Mouse (Mus musculus): ENCODE measurements at regions not wholly inside any gene's neighbourhood (a gene's known extent, or its start where the extent isn't known, plus 50 kb on each side); places are given as distances from the start of the nearest gene placed in this dataset.

DNA sequence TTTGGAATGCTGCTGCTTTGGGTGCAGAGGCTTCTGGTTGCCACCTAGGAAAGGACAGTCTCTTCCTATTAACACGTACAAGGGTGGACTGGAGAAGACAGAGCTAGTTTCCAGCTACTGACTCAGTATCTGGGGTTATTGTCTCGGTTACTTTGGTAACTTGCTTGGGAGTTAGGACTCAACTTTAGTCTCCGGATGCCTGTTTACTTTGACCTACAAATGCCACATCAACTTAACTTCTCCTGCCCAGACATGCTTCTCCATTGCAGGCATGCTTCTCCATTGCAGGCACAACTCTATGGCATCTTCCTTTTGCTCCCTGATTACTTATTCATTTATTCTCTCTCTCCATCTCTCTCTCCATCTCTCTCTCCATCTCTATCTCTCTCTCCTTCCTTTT is 184.6 kb upstream of the Camk1g start:
- DNase-seq, result no peak

DNA sequence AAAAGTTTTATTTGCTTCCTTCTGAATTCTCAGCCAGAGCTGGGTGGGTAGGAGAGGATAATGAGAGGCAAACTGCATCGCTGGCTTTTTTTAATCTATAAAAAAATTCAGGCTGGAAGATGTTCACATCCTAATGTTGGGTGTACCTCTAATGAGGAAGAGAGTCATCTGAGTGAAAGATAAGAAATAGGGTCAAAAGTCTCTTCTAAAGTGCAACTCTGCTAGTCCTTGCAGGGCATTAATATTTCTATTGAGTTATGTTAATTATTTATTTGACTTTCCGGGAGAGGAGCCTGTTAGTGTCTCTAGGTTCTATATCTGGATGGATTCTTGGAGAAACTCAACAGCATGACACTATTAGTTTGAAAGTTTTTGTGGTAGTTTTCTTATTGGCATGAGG is 182.2 kb upstream of the Camk1g start:
- DNase-seq, result no peak

DNA sequence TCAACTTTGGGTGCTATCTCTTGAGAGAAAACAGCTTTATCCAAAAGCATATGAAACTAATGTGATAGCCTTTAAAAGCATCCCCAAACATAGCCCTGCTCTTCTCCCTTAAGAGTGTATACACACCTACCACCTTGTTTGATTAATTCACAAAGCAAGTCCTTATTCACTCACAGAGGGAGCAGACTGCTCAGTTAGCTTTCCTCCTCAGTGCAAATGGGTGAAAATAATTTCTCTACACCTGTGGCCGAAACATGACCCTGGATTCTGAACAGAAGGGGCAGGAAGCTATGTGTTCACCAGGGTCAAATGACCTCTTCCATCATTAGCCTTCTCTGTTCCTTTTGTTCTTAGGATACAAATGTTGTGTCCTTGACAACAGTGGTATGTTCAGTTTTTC is 181.2 kb upstream of the Camk1g start:
- DNase-seq, result no peak

DNA sequence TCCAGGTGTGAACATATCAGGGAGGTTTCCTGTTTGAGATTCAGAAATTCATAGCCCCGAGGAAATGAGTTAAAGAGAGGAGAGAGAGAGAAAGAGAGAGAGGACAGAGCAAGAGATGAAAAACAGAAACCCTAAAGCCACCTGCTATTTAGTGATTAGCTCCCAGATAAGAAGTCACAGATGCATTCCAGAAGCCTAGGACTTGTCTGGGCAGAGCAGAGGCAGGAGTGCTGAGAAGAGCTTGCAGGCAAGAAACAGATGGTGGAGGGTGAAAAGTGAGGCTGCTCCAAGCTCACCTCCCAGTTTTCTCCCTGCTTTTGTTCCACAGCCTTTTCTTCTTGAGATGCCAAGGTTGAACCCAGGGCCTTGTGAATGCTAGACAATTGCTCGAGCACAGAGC is 180.7 kb upstream of the Camk1g start:
- DNase-seq, result no peak

DNA sequence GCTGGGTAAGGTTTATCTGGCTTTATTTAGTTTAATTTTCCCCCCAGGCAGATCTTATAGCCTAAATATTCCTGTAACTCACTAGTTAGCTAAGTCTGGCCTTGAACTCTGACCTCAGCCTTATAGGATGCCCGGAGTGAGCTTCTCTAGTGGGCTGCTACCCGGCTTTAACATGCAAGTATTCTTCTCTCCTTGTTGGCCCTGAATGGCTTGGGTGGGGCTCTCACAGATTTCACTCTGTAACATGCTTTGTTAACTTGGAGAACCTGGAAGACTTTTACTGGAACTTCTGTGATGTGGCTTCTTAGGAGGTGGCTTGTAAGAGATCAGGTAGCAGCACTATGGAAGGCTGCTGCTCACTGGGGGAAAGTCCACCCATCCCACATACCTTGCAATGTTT is 177.3 kb upstream of the Camk1g start:
- DNase-seq, result no peak

DNA sequence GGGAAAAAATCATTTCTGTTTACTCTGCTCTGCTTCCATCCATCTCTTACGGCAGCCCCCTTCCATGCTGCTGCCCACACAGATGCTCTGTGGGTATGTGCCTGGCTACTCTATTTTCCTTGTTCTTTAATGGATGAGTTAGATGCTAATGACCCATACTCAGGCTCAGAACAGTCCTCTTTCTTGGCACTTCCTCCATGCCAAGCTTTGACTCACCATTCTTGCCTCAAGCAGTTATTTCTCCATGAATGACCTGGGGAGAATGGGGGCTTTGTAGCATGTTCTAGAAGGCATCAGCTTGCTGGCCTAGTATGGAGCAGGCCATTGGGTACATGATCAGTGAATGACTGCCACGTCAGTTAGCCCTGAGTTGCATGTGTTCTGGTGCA is 175.9 kb upstream of the Camk1g start:
- no peak for DNase-seq

DNA sequence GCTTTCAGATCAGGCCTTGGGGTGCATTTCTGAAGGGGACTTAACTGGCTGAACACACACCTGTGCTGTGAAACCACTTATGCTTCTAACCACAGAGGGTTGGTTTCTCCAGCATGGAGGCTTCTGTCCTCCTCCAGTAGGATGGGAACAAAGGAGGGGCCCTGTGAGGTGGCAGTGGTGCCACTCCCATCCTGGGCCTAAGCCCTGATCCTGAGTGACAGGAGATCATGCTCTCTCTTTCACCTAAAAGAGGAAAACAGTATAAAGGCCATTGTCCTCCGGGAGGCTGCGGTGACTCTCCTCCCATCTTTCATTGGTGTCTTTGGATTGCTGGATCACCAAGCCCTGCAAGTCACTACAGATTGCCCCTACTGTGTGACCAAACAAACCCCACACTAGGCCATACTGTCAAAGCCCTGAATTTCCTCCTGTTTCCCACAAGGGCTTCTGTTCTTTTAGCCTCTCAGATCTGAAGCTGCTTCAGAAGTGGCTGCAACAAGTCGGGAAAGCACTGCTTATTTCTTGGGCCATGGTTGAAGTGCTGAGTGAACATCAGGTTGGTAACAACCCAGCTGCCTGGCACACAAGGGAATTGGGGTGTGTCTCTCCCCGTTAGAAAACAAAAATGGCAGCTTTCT is 175.4 kb upstream of the Camk1g start:
- no peak for DNase-seq

DNA sequence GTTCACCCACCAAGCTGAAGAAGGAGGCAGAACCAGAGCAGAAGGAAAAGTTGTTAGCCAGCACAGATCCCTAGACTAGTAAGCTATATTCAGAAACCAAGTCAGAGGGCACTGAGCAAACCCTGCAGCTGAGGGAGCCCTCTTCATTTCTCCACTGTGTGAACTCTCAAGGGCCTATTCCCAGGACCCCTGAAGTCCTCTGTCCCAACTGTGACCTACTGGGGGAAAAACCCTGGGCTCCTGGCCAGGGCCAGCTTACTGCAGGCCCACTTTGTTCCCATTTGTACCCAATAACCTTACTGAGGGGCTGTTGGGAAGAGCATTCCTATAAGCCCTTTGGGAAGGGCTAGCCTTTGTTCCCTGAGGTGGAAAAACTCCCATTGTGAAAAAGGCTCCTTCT is 174.7 kb upstream of the Camk1g start:
- no peak for DNase-seq

DNA sequence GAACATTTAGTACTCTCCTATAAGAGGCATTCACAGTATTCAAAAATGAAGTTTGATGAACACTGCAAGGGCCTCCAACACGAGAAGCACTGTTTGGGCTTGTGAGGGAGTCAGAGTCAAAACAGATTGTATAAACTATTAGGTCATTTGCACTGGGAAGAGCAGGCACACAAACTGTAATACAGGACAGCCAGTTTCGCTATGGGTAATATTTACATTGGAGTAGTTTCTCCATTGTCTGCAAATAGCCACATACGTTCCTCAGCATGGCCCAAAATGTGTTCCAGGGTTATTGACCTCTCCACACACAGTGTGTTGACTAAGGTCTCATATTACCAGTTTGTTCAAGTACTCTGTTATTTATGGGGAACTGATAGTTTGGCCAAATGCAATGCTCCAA is 173.7 kb upstream of the Camk1g start:
- DNase-seq, result no peak

DNA sequence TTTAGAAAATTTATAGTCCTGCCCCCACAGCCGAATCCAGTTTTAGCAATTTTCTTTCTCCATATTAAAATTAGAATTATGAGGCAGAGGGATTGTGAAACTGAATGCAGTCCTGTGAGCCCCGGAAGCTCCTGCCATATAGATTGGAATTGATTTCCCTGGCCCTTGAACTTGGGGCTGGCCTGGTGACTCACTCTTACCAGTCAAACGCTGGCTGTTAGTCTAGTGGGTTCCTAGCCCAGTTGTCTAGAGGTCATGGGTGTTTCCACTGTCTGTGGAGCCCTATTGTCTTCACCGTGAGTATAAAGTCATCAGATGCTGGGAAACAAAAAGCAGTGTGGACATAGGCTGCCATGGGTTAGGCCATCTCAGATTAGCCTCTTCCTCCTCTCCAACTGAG is 173.2 kb upstream of the Camk1g start:
- no peak for DNase-seq

DNA sequence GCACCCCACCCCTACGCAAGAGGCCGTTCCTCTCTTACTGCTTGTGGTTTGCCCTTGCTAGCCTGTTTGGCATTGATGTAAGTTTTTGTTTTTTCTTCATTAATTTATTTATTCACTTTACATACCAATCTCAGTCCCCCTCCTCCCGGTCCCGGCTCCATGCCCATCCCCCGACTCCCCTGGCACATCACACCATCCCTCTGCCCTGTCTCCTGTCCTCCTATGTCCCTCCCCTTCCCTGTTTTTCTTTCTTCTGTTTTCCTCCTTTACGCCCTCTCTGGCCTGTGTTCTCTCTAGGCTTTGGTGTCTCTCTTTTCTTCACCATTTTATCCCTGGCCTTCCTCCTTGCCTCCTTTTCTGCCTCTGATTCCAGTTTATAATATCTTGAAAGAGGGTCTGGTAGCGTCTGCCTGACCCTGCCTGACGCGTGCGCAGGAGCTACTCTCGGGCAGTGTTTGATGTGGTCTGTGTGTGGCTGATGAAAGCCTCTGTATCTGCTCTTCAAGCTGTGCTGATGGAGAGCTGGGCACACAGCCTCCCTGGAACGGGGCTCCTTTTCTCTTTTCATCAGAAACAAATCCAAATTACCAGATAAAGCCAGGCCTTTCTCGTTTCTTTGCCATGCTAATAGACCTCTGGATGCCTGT is 172.0 kb upstream of the Camk1g start:
- peak in 1 of 2 experiments; percentile 15 for DNase-seq

DNA sequence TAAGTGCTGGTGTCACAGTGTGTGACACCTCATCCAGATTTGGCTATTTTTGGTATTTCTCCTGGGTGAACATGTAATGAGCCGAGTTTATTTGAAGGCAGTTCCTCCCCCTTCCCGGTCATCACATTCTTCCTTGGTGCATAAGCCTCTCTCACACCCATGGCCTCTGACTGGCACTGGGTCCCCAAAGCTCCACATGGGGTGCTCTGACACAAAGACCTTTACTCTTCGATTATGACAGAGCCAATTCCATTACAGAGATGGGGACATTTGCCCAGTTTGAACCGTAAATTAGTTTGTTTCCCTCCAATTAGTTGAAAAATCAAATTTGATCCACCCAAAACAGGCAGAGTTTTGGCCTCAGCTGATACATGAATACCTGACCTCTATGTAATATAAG is 171.2 kb upstream of the Camk1g start:
- no peak for DNase-seq

DNA sequence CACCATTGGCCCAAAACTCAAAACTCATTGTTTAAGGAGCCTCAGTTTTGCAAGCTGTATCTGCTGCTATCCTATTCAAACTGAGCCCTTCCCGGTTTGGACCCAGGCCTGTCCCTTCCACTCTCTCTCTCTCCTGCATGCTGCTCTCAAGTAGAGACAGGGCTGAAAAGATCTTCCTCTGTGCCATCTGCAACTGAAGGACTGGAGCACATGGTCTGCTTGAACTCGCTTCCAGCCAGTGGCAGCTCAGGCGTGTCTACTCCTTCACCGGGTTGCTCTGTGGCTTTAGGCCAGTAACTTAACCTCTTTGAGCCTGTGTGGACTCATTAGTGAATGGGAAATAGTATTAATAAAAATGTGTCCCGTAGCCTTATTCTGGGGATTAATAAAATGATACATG is 170.4 kb upstream of the Camk1g start:
- no peak for DNase-seq

DNA sequence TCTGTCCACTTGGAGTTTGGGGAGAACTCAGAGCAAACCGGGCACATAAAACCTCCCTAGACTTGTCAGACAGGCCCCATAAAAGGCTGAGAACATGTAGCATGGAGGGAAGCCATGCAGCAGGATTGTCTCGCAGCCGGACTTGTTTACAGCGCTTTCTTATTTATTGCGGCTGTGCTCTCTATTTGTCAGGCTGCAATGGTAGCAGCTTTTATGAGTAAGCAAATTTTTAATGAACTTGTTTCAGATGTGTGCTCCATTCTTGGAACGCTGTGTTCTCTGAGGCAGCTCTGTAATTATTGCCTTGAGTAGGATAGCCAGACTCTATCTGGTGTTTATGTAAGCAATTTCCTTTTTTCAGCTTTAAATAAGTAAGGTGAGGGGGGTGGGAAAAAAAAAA is 169.2 kb upstream of the Camk1g start:
- DNase-seq, result peak; percentile 47 to 59

DNA sequence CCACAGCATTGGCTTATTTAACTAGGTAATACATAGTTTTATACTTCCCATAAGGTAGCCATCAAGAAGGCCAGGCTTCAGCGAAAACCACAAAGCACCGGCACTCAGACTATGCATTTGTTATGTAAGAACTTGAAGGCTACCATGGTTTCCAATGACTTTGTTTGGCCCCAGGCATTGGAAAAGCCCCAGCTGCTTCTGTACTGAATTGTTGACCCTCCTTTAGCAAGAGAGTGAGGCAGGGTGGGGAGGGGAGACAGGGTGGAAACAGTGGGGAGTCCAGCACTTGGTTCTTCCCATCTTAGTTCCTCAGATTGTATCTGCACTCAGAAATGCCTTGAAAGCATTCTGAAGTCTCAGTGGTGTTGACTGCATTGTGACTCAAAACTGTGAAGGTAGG is 168.3 kb upstream of the Camk1g start:
- DNase-seq, result peak; percentile 40 to 48

DNA sequence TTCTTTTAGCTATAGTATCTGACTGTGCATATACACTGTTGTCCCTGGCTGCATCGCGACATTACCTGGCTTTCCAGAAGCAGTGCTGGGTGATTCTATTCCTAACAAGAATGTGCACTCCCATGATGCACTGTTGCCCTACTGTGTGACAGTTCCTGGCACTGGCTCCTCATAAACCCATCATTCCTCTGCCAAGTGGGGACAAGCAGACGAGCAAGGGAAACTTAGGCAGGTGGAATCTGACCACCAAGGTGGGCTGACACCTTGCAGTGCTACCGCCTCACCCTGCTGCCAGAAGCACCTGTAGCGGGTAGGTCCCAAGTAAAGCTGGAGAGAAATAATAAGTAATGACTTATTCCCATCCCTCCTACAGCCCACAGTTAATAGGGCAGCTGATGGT is 167.5 kb upstream of the Camk1g start:
- no peak for DNase-seq

DNA sequence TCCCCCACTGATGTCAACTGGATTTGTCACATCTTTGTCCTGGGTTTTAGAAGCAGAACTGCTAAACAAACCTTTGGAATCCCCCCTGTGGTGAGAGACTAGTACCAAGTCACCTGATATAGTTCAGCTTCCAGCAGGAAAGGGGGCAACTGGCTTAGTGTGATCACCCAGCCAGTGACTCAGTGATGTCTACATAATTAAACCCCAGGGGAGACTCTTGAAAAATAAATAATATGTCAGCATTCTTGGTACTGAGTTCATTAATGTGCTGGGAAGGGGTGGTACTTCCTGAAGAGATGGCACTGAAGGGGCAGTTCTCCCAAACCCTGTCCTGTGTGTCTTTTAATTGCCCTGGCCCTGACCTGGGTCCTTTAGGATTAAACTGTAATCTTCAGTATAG is 166.5 kb upstream of the Camk1g start:
- no peak for DNase-seq

DNA sequence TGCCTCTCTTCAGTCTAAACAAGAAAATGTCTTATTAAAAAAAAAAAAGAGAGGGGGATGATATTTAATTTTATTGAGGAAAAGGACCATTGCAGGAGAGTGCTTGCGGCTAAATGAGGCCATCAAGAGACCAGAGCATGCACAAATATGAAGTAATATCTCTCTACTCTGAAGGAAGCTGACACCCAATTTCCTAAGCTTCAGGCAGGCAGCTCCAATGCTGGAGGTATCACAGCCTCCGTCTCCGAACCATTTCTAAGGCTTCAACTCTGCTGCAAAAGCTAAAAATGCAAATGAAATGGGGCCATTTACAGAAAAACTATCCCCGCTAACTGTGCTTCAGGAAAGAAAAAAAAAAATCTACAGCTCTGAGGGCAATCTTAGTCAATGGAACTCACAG is 164.4 kb upstream of the Camk1g start:
- no peak for DNase-seq

DNA sequence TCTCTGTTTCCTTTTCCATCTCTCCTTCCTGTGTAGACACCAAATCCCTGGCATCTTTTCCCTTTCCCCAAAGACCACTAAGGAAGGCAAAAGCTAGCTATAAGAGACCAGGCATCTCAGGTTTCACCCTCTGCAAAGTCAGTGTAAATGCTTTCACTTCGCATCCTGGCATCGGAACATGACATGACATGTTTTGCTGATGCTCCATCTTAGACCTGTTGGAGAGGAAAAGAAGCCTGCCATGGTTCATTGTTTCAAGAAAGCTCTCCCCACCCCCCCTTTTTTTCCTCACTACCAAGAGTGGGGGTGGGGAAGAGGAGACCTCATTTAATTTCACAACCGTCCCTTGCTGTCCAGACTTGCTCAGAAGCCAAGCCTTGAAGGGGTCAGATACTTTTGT is 156.4 kb upstream of the Camk1g start:
- no peak for DNase-seq

DNA sequence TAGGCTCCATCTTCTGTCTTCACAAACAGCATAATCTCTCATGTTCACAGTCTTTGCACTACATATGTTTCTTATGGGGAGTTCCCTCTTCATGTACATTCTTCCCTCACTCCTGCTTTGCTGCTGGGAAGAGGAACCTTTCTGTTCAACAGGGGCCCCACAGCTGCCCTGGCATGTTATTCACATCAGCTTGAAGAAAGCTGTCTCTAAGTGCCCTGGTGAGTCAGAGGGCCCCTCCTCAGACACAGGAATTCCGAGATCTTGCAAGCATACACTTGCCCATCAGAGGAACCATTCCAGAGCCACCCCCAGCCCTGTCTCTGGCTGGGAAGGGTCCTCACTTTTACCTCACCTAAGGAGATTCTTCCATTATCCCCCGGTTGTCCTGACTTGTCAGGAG is 151.9 kb upstream of the Camk1g start:
- DNase-seq, result no peak

DNA sequence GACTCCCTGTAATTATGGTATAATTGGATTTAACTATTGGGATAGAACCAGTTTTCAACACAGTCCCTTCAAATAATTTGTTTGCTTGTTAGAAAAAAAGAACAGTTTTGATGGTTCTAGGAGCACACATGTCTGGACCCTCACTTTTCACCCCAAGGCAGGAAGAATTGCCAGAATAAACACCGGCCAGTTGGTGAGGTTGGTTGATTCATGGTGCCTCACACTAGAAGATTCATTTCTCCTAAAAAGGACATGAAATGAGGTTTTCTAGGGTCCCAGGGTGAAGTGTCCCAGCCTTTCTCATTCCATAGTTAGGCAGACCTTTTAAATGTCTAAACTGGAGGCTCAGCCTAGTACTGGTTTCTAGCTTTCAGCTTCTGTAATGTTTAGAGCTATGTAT is 148.7 kb upstream of the Camk1g start:
- DNase-seq, result no peak

DNA sequence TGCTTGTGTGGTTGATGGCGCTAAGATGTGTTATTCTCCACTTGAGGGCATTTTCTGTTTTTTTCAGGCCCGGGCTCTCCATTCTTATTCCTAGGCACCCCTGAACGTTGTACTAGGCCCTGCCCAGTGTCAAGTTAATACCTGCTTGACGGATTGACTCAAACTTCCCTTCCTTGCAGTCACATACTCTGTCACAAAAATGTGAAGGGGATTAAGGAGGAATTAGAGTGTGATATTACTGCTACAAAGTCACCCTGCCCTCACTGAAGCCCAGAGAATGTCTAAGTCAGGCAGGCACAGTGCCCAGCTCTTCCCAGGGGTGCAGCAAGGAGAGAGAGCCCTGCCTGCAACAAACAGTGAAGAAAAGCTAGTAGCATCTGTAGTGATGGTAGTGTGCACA is 147.9 kb upstream of the Camk1g start:
- no peak for DNase-seq

DNA sequence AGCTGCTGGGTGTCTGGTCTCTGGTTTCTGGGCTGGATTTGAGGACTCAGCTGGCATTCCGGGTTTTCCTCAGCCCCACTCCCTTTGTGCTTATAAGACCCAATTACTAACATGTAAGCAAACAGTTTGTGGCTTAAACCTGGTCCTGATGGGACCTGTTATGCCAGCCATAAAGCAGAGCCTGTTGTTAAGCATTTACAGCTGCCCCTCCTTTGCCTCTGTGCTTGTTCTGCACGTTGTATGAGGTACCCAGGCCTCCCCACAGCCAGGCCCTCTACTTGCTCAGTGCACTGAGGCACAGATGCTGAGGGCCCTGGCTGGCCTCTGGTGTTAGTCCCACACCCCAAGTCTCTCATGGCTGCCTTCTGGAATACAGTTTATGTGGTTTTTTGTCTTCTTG is 147.2 kb upstream of the Camk1g start:
- DNase-seq, result no peak

DNA sequence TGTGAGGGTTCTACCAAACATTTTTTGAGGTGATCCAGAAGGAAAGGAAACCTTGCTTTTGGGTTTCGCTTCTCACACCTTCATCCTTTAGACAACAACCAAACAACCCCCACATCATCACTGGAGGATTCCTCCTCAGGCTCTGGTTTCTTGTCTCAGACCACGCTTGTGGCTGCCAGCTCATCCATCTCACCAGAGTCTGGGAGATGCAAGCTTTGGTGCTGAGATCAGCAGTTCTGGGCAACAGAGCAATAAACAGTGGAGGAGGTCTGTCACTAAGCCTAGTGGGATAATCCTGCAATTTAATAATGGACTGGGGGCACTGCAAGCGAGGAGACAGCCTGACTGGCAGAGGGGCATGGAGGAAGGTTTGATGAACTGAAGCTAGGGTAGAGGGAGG is 146.3 kb upstream of the Camk1g start:
- no peak for DNase-seq
